Mouse (Mus musculus): ENCODE measurements around the gene Iffo1.
A peak's percentile ranks its signal among the peaks of the same experiment; 100 is the strongest.
"Not testable (repeated sequence)": the region's sequence is repeated elsewhere in the genome, so short reads cannot be mapped to it uniquely, and the experiment has no call there.

Gene Iffo1

DNA sequence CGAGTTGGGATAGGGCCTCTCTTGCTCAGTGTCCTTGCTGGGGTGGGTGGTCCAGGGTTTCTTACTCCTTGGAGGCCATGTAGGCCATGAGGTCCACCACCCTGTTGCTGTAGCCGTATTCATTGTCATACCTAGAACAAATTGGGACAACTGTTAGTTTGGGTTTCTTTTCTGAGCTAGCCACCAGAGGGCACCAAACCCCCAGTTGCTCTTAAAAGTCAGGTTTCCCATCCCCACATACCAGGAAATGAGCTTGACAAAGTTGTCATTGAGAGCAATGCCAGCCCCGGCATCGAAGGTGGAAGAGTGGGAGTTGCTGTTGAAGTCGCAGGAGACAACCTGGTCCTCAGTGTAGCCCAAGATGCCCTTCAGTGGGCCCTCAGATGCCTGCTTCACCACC, 16.9 kb downstream of the Iffo1 start:
- DNase-seq, result peak; percentile 62 to 81

DNA sequence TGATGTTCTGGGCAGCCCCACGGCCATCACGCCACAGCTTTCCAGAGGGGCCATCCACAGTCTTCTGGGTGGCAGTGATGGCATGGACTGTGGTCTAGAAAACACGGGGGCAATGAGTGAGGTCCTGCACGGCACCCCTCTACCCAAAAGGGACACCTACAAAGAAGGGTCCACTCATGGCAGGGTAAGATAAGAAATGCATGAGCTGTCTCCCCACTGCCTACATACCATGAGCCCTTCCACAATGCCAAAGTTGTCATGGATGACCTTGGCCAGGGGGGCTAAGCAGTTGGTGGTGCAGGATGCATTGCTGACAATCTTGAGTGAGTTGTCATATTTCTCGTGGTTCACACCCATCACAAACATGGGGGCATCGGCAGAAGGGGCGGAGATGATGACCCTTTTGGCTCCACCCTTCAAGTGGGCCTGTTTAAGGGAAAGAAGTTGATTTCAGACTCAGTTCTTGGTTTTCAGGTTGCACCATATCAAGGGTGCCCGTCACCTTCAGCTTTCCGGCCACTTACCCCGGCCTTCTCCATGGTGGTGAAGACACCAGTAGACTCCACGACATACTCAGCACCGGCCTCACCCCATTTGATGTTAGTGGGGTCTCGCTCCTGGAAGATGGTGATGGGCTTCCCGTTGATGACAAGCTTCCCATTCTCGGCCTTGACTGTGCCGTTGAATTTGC, 17.7 kb downstream of the Iffo1 start:
- DNase-seq, result not testable (repeated sequence)

DNA sequence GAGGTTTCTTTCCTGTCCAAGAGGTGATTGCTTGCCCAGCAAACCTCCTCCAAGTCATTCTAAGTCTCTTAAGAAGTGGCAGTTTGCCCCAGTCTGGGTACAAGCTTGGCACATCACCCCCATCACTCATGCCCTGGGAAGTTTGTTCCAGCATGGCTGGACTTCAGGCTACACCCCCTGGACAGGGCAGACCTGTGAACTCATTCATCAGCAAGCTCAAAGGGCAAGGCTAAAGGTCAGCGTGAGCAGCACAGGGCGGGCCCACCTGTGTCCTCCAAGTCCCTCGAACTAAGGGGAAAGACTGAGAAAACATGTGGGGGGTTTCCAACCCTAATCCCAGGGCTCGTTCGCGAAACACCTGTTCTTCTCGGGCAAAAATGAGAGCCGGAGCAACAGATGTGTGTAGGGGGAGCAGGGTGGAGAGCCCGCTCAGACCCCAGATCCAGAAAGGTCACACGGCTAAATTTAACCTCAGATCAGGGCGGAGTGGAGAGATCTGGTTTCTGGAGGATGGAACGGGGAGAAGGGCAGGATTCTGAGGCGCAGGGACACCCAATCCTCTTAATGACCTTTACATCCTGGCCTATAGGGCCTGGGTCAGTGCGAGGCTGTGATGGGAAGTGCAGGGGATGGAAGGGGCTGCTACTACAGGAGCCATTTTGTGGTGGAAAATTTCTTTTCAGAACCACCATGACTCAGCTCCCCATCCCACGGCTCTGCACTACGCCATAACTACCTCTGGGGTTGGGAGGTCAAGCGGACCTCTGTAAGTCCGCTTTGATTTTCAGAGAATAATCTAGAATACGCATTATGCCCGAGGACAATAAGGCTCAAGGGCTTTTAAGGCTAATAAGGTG, 19.0 kb downstream of the Iffo1 start:
- DNase-seq, result peak; percentile 85 to 91

DNA sequence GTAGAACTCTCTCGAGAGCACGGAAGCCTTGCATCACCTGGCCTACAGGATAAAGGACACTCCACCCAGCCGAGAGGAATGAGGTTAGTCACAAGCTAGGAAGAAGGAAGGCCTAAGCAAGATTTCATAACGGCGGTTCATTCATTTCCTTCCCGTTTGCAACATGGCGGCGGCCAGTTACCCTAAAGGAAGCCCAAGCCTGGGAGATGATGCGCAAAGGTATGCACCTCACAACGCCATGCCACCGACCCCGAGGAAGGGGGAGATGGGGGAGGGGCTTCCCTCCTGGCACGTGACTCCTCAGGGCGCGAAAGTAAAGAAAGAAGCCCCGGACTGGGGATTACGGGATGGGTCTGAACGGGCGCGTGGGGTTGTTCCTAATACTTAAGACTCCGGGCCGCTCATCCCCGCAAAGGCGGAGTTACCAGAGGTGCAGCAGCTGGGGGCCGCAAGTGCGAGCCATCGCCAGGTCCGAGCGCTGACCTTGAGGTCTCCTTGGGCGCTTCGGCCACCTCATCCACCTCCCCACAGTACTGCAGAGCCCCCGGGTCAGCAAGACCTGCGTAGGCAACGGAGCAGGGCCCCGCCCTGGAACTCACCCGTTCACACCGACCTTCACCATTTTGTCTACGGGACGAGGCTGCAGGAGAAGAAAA, 19.8 kb downstream of the Iffo1 start:
- peak; percentile 57 to 75 for DNase-seq

DNA sequence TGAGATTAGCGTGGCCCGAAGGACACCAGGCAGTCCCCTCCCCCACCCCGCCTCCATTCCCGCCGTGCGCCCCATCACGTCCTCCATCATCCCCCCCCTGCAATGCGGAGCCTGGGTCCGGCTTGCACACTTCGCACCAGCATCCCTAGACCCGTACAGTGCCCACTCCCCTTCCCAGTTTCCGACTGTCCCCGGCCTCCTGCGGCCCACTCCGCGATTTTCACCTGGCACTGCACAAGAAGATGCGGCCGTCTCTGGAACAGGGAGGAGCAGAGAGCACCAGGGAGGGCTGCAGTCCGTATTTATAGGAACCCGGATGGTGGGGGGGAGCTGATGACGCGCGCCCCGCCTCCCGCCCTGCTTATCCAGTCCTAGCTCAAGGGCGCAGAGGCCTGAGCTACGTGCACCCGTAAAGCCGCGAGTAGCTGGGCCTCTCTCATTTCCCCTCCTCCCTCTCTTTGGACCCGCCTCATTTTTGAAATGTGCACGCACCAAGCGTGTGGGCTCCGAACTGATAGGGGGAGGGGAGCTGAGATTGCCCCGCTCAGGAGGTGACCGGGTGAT, 20.4 kb downstream of the Iffo1 start:
- peak; percentile 97 to 99 for DNase-seq

DNA sequence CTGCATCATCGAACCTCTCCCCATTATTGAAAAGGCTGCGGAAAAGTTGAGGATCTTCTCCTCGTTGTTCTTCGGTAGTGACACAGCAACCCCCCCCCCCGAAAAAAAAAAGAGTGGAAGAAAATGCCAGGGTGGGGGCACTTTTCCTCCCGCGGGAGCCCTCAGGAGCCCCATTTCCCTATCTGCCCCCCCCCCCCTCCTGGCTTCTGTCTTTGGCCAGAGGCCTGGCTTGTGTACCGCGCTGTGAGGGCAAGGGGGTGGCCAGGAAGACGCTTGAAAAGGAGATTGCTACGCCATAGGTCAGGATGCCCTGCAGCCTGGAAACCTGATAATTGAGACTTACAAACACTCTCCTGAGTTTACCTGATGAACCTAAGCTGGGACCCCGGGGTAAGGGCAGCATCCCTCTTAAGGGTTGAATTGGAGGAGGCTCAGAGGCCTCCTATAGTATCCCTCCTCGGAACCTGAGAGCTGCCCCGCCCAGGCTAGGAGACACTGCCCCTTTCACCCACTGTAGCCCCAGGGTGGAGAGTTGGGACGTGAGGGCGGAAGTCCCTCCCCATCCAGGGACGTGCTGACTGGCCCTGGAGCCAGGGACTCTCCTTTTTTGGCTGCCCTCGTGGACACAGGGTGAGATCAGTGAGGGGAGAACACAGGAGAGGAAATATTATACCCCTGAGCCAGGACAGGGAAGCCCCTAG, 21.2 kb downstream of the Iffo1 start, which contains the start of gene Gapdh:
Gene Gapdh, minus strand, starts transcription at position 417 of the 701 bp plus-strand sequence.
- DNase-seq, result peak; percentile 89 to 92

DNA sequence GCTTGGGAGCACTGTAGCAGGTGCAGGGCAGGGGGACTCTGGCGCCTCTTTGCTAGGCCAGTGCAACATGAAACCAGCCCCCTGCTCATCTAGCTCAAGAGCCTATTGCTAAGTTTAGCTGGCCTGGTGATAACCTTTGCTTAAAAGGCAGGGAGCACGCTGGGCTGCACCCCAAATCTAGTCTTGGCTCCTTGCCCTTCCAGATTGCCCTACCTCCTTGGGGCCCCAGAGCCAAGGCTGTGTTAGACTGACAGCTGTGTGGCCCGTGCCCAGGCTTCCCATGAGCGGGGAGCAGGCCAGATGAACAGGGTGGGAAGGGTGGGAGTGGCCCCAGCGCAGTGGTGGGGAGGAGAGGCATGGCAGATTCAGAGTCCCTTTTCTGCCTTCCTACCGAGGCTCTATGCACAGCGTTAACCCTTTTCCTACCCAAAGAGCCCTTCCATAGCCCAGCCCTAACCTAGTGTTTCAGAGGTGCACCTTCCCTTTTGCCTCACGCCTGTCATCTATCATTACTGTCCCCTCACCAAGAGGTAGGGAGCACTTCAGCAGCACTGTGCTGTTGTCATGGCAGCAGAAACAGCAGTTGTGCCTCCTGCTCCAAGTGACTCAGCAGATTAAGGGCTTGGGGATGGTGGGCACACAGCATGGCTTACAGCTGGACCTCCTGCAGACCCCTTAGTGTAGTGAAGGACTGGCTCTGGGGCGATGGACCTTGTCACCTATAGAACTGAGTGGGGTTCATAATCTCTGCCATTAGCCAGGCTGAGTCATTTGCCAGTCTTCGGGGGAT, 22.0 kb downstream of the Iffo1 start:
- peak in 1 of 2 experiments; percentile 44 for DNase-seq

DNA sequence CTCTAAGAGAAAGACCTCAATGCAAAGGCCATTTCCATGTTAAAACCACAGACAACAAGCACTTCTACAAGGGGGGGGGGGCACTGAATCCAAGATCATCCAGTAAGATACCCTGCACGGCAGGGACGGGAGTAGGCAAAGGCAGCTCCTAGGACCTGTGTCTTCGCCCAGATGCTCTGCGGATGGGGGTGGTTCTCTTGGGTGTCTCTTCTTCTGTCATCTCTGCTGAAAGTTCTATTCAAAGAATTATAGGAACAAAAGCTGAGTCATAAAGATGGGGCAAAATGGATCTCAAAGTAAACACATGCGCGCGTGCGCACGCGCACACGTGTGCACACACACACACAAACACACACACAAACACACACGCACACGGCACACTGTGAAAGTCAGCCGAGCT, 23.0 kb downstream of the Iffo1 start:
- no peak for DNase-seq

DNA sequence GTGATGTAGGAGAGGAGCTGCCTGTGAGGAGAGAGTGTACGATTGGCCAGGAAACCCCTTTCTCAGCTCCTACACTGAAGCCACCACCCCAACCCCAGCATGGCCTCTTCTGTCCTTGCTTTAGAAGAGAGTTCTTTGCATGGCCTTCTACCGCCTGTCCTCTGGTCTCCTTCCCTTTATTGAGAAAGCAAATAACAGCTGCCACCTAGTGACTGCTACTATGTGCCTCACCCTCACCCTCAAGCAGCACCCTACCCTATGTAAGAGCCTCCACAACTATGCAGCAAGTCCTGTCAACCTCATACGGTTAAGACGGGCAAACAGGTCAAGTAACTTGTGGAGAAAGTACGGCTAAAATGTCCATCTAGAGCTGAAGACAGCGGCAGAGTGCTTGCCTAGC, 25.2 kb downstream of the Iffo1 start:
- DNase-seq, result peak; percentile 29 to 39

DNA sequence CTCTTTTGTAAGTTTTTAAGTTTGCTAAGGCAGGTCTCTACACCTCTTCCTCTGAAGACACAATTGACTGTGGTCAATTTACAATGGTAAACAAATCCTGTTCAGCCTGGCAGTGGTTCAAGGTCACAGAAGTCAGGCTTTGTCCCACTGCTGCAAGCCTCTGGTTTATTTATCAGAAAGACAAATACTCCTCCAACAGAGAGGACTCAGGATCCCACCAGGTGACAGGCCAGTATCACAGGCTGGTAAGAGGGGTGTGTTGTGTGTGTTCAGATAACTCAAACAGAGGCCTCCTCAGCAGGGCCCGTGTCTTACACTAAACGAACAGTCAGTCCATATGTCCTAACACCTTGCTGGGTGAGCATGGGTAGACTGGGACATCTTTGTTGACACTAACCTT, 27.4 kb downstream of the Iffo1 start:
- no peak for DNase-seq

DNA sequence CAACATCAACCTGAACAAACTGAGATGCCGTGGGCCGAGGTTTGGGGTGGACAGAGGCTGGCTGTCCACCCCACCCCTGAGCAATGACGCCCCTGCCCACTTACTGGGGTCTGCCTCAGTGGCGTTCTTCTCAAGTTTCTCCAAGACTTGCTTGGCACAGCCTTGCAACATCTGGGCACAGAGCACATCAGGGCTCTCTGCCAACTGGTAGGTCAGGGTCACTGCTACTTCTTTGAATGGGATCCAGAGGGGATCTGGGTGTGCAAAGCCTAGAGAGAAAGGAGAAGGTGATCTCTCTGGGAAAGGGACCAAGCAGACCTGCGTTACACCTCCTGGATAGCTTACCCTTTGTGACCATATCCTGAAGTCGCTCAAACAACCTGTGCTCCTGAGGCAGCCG, 28.2 kb downstream of the Iffo1 start:
- no peak for DNase-seq

DNA sequence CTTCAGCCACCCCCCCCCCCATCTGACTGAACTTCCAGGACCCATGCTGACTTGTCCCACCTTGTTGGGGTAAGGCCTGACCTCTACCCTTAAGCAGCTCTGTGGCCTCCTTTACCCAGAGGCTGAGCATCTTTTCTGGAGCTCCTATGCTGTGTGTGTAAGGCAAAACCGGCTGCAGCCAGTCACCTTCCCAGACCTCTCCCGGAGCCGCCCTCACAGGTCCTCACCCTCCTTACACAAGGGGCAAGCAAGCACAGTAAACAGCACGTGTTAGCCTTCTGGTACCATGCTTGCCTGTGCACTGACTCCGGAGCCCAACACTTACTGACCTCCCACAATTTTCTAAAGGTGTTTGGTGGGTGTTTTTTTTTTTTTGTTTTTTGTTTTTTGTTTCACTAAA, 30.4 kb downstream of the Iffo1 start:
- no peak for DNase-seq

DNA sequence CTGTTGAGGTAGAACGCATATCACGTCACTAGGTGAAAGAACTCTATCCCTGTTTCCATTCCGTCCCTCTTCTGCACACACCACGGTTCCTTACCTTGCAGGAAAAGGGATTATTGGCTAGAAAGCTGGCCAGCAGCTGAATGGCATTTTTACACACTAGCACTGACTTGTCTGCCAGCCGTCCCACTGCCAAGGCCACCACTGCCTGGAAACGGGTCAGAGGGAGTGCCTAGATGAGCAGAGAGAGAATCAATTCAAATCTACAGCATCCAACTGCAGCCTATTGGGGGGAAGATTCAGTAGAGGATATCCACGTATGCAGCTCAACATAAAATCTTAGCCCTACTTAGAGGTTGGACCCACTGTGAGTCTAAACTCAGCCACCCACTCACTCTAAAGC, 34.6 kb downstream of the Iffo1 start:
- no peak for DNase-seq

DNA sequence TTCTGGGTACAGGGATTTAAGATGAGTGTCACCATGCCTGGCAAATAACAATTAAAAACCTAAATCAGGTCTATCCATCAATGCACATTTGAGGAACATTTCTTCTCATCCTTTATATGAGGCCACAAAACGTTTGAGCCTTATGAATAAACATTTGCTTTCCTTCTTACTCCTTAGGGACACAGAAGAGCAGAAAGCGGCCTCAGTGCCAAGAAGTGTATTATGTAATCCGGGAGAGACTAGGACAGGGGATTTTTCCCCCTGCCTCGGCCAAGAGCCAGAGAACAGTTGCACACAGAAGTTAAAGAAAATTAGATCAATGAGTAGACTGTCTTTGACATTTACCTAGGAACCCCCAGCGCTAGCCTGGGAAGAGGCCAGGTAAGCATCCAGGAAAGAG, 37.1 kb downstream of the Iffo1 start:
- DNase-seq, result no peak

DNA sequence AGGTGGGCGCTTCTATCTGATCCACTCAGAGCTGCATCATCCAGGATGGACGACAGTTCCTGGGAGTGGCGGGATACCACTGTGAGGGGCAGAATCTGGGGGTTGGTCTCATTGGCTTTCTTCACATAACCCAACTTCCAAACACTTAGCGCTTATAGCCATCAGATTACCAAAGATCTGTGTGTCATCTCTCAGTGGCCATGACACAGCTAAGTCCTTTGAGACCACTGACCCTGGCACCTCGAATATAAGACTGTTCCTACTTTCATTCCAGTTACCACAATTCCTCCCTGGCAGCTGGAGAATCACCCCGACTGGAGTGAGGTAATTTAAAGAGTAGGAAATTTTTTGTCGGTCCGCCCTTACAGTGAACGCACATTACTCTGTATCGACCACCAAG, 41.2 kb downstream of the Iffo1 start:
- no peak for DNase-seq

DNA sequence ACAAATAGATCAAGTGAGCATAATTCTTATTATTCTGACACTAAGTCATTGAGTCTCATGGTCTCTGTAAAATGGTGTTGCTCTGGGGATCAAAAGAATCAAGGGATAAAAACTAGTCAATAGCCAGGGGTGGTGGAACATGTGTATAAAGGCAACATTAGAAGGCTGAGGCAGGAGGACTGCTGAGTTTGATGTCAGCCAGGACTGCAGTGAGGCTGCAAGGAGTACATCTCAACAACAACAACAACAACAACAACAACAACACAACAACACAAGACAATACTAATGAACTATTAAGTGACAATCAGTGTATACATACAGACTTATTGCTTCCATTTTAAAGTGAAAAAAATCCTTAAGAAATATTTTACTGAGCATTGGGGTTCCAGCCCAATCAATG, 45.8 kb downstream of the Iffo1 start:
- DNase-seq, result no peak

DNA sequence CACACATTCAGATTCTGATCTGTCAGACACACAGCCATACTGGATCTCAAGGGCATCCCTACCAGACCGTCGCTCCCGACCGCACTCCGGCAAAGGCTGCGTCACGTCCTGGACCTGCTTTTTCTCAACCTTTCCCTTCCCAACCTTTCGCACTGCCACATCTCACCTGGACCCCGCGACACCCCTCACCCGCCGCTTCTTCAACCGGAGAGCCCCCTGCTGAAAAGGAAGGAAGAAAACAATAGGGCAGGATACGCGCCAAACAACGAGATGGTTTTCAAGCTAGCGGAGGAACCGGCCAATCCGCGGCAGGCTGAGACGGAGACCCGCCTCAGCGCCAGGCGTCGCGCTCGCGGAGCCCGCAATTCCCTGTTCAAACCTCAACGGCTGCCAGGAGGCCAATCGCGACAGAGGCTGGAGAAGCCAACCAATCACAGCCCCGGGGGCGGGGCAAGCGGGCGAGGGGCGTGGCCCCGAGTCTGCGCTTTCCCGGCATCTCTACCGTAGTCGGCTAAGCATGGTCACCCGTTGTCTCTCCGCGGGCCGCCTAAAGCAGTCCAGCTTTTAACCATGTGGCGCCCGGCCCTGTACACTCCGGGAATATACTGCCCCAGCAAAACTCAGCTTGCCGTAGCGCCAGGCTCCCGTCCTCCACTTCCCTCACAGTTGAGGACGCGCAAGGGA, 46.4 kb downstream of the Iffo1 start, which contains the start of the genes Ncapd2 and Mrpl51:
Gene Ncapd2, minus strand, starts transcription at position 370 of the 684 bp plus-strand sequence.
Gene Mrpl51, plus strand, starts transcription at position 470 of the 684 bp plus-strand sequence.
- DNase-seq, result peak; percentile 98 to 99

DNA sequence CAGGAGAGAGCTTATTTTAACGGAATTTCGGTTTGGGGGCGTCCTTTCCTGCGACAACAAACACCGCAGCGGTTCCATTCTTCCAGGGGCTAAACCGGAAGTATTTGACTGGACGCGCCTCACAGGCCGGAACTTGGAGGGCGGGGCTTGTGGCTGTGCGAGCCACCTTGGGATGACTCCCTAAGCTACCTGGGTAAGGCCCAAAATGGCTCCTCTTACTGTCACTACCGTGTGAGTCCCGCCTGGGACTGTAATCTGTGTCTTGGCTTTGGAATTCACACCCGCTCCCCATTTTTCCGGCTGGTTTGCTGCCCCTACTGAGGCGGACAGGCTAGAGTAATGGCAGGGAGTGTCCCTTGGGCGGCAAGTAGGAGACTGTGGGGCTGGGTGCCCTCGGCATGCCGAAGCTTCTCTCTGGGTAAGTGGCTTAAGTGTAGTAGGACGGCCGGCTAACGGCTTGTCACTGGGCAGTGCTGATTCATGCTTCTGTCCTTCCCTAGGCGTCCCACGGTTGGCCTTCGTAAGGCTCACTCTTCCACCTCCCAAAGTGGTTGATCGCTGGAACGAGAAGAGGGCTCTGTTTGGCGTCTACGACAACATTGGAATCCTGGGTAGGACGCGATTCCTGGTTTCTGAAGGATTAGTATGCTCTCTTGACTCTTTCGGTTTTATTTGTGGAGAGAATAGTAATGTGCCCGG, 47.1 kb downstream of the Iffo1 start:
- DNase-seq, result peak; percentile 96

DNA sequence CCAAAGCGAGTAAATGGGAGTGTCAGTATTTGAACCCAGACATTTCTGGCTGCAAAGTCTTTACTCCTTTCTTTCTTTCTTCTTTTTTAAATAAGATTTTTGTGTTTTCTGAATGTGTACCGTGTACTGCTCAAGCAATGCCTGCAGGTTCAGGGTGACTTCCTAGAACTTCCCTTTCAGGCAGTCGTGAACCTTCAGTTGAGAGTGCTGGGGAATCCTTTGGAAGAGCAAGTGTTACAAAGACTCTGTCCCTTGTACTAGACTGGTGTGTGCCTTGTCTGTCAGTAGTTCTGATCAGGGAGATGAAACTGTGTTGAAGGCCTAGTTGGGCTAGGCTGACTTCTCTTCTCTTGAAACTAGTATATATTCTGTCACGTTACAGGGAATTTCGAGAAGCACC, 47.8 kb downstream of the Iffo1 start:
- DNase-seq, result no peak

DNA sequence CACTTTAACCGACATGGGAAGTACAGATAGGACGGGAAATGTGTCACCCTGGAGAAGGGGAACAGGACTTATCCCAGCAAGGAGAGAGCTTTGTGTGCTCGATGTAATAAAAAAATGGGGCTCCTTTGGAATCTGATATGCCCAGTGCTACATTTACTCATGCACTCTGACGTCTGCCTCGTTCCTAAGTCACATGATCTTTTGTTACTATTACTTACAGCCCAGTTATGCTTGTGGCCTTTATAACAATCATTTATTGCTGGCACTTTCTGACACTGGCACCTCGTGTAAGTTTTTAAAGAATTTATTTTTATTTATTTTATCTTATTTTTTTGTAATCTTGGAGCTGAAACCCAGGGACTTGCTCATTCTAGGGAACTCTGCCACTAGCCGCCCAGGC, 48.3 kb downstream of the Iffo1 start:
- no peak for DNase-seq
